Mouse (Mus musculus): ENCODE measurements around the gene Chmp2a.

DNA sequence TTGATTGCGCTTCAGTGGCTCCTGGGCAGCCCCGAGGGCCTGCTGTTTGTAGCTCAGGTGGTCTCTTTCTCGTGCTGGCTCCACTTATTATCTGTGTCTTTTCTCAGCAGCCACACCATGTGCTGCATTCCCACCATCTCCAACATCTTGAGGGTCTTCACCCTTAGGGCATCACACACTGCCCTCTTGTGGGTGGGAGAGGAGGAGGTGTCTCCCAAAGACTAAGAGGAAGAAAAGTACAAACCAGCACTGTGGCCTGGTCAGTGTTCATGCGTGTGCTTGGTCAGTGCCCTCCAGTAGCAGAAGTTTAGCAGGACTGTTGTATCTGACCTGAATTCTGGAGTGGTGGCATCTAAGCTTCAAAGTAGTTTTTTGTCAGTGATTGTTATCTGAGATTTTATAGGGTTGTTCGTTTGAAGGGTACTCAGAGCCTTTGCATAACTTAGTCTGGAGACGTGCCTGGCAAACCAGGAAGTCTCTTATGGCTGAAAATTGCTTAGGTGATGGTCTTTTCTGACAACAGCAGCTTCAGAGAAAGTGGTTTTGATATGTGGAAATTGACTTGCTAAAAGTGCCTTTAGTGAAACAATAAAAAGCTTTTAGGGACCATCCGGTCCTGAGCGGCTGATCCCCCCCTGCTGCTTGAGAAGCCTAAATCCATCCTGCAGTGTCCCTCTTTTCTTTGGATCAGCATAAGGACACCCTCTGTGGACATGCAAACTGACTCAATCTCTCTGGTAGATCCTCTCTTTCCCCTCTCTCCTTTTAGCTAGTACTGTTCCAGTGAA lies 22.5 kb upstream of the Chmp2a start:
- TF ChIP-seq USF1 (IDR thresholded peaks at IDR 0.05; ENCODE audit: low read depth, low read length) (no peak), CTCF (IDR thresholded peaks at IDR 0.05 in 2 of 3, conservative IDR thresholded peaks at IDR 0.05 in 1 of 3; ENCODE audit: control insufficient read depth in 1 of 3, insufficient read depth in 1 of 3, low read depth in 2 of 3, low read length in 3 of 3, poor library complexity in 1 of 3, severe bottlenecking in 1 of 3) (peak; percentile 25 to 43 (median 30)), POLR2A (IDR thresholded peaks at IDR 0.05; ENCODE audit: control insufficient read depth in 1 of 2, insufficient read depth in 1 of 2, low read depth in 1 of 2, low read length in 2 of 2, poor library complexity in 1 of 2) (no peak), ZMIZ1 (IDR thresholded peaks at IDR 0.05; ENCODE audit: low read depth, low read length) (no peak)

Measured in MEL (cell line).